Mouse (Mus musculus) megakaryocyte progenitor cell, adult 5-6 weeks (primary cell): ENCODE measurements around the gene Mmp25. TPM values are rescaled to one million over a fixed set of nuclear protein-coding genes. Genes with fewer than 3 reads are reported as not detected.
A peak's percentile ranks its signal among the peaks of the same experiment; 100 is the strongest.

Source experiments
- ATAC-seq: replicated peaks from 2 replicates; pipeline ENCODE4 v1.8.0; 2016; ENCODE audit warnings: mild to moderate bottlenecking, moderate TSS enrichment, inconsistent platforms; ENCODE audit not compliant: poor library complexity
- total RNA-seq, 2 experiments: library from RNA; stranded (forward) in 1 of 2; stranded (reverse) in 1 of 2; fragments of 157-497, 149-512 nt in 1 of 2; fragments of 200-1000 nt in 1 of 2; gene quantifications; 2 replicates each; pipeline versions ENCODE4 v1.2.3 to v1.2.4; 2015 to 2017

The Mmp25 gene
- total RNA-seq (2015) (1.3 and 1.4 TPM in 2 replicates), total RNA-seq (2017) (0.42 and 1.4 TPM in 2 replicates)

GRCm38 (mm10) chr17:23644613-23645495 lies at the start of gene Mmp25:
Gene Mmp25, minus strand, starts transcription at chr17:23645277.
- peak; percentile 79 for ATAC-seq

- ATAC-seq = no peak
Observed at GRCm38 (mm10) chr17:23694491-23694890, 49.4 kb upstream of the Mmp25 start.

GRCm38 (mm10) chr17:23683856-23684672 lies 39.0 kb upstream of the Mmp25 start, which contains the start of gene Cldn9:
Gene Cldn9, minus strand, starts transcription at chr17:23684026.
- ATAC-seq = peak; percentile 56

- ATAC-seq = no peak
Observed at GRCm38 (mm10) chr17:23683226-23683625, 38.1 kb upstream of the Mmp25 start.

- ATAC-seq = no peak
Observed at GRCm38 (mm10) chr17:23682530-23682929, 37.5 kb upstream of the Mmp25 start.

GRCm38 (mm10) chr17:23682092-23682491 lies 37.0 kb upstream of the Mmp25 start:
- ATAC-seq = no peak

- no peak for ATAC-seq
Observed at GRCm38 (mm10) chr17:23681086-23681485, 36.0 kb upstream of the Mmp25 start.

- no peak for ATAC-seq
Observed at GRCm38 (mm10) chr17:23680336-23680735, 35.3 kb upstream of the Mmp25 start.

- no peak for ATAC-seq
Observed at GRCm38 (mm10) chr17:23679127-23679835, 34.2 kb upstream of the Mmp25 start, which contains the start of gene Cldn6. Gene Cldn6, plus strand, starts transcription at chr17:23679249.

- peak; percentile 57 for ATAC-seq
Observed at GRCm38 (mm10) chr17:23677236-23677679, 32.2 kb upstream of the Mmp25 start, which contains the start of gene Tnfrsf12a. Gene Tnfrsf12a, minus strand, starts transcription at chr17:23677468.

- no peak for ATAC-seq
Observed at GRCm38 (mm10) chr17:23676473-23677031, 31.5 kb upstream of the Mmp25 start.

GRCm38 (mm10) chr17:23675564-23676281 lies 30.6 kb upstream of the Mmp25 start:
- peak; percentile 29 for ATAC-seq

- ATAC-seq = no peak
Observed at GRCm38 (mm10) chr17:23675127-23675526, 30.1 kb upstream of the Mmp25 start.

GRCm38 (mm10) chr17:23674271-23674952 lies 29.3 kb upstream of the Mmp25 start:
- no peak for ATAC-seq

GRCm38 (mm10) chr17:23673424-23674073 lies 28.5 kb upstream of the Mmp25 start, which contains the start of the genes Hcfc1r1 and Thoc6:
Gene Hcfc1r1, plus strand, starts transcription at chr17:23673596.
Gene Thoc6, minus strand, starts transcription at chr17:23673882.
- peak; percentile 77 for ATAC-seq

- no peak for ATAC-seq
Observed at GRCm38 (mm10) chr17:23672761-23673160, 27.7 kb upstream of the Mmp25 start.

GRCm38 (mm10) chr17:23671519-23671918 lies 26.4 kb upstream of the Mmp25 start:
- no peak for ATAC-seq

GRCm38 (mm10) chr17:23670516-23671074 lies 25.5 kb upstream of the Mmp25 start:
- no peak for ATAC-seq
